Mouse (Mus musculus) neutrophil, adult 83 days (primary cell): ENCODE results near the gene Cant1. TPM values are rescaled to one million over a fixed set of nuclear protein-coding genes. Genes with fewer than 3 reads are reported as not detected.

Experiments used
- total RNA-seq, 2 experiments: library from RNA; stranded (reverse); gene quantifications; one replicate each; pipeline ENCODE4 v1.2.4; 2023

The Cant1 gene
- 10 to 100 TPM; 27.6 to 29.0 TPM for total RNA-seq

GRCm38 (mm10) chr11:118418834-118419504 is at the start of gene Cant1:
Gene Cant1, minus strand, starts transcription at chr11:118419086.

GRCm38 (mm10) chr11:118427986-118428385 is 9.1 kb upstream of the Cant1 start, which contains the start of gene C1qtnf1:
Gene C1qtnf1, plus strand, starts transcription at chr11:118428203.

GRCm38 (mm10) chr11:118401760-118402280 is 17.1 kb downstream of the Cant1 start, which contains the start of gene Lgals3bp:
Gene Lgals3bp, minus strand, starts transcription at chr11:118402092.

Other genes starting within 250 kb of the Cant1 start
- 10 to 100 TPM; 40.1 to 43.6 TPM for gene Cyth1, start 170.5 kb downstream of the Cant1 start, total RNA-seq
- 1 to 10 TPM; 8.6 to 8.9 TPM for gene Usp36, start 128.8 kb downstream of the Cant1 start, total RNA-seq
- 10 to 100 TPM in 1 of 2 experiments, 1 to 10 TPM in 1; 8.7 to 10.5 TPM for gene Cep295nl, start 76.6 kb downstream of the Cant1 start, total RNA-seq
- gene Timp2, start 63.3 kb downstream of the Cant1 start, total RNA-seq, result 100 to 1,000 TPM; 100 to 115 TPM
- gene Lgals3bp, start 17.0 kb downstream of the Cant1 start, total RNA-seq, result 10 to 100 TPM; 20.6 to 23.9 TPM
- gene C1qtnf1, start 9.1 kb upstream of the Cant1 start, total RNA-seq, result under 1 TPM in 1 of 2 experiments, not detected in 1; 0.22 TPM
- 1 to 10 TPM; 4.9 to 5.0 TPM for gene Engase, start 57.7 kb upstream of the Cant1 start, total RNA-seq